Mouse (Mus musculus): ENCODE data around the gene Vamp2. TPM values are rescaled to one million over a fixed set of nuclear protein-coding genes. Genes with fewer than 3 reads are reported as not detected.

Gene Vamp2
- polyA plus RNA-seq, 1 experiment from 2014 or later, result 64.0 TPM

GRCm38 (mm10) chr11:69065394-69065925 is 22.8 kb upstream of the Vamp2 start:
- no peaks in the 10 kb centered on the region for H3K27me3 ChIP-seq (ENCODE audit: insufficient read depth, low read length)
- H3K9ac ChIP-seq, result no peak overlapping the region
- H3K27ac ChIP-seq (ENCODE audit: low read depth), result no peak overlapping the region
- WGBS, result 57% methylated on average over 3 of the region's 3 CpGs
- no peak overlapping the region for H3K4me3 ChIP-seq (ENCODE audit: low read depth, low read length)
- no peak for ATAC-seq (ENCODE audit: insufficient read depth)
- no peaks in the 10 kb centered on the region for H3K36me3 ChIP-seq (ENCODE audit: insufficient read depth)
- H3K4me1 ChIP-seq (ENCODE audit: insufficient read depth), result peaks cover 16% of the 10 kb centered on the region
- no peak for TF ChIP-seq CTCF (IDR thresholded peaks at IDR 0.05; ENCODE audit: low read depth)
- DNase-seq, result no peak
- no peaks in the 10 kb centered on the region for H3K9me3 ChIP-seq (ENCODE audit: low read depth, low read length)
- peak overlapping the region; percentile 80 for H3K4me2 ChIP-seq

GRCm38 (mm10) chr11:69066163-69066861 is 22.0 kb upstream of the Vamp2 start:
- Histone ChIP-seq H3K27ac (ENCODE audit: low read depth) (no peak overlapping the region), H3K4me2 (peak overlapping the region; percentile 80), H3K4me1 (ENCODE audit: insufficient read depth) (peaks cover 17% of the 10 kb centered on the region), H3K9me3 (ENCODE audit: low read depth, low read length) (no peaks in the 10 kb centered on the region), H3K27me3 (ENCODE audit: insufficient read depth, low read length) (no peaks in the 10 kb centered on the region), H3K9ac (peak overlapping the region; percentile 47), H3K36me3 (ENCODE audit: insufficient read depth) (no peaks in the 10 kb centered on the region), H3K4me3 (ENCODE audit: low read depth, low read length) (peak overlapping the region; percentile 38)
- no peak for ATAC-seq (ENCODE audit: insufficient read depth)
- peak; percentile 46 for DNase-seq
- WGBS, result 3% methylated on average over 29 of the region's 29 CpGs
- TF ChIP-seq CTCF (IDR thresholded peaks at IDR 0.05; ENCODE audit: low read depth), result no peak

GRCm38 (mm10) chr11:69066956-69067355 is 21.3 kb upstream of the Vamp2 start:
- no peaks in the 10 kb centered on the region for H3K27me3 ChIP-seq (ENCODE audit: insufficient read depth, low read length)
- H3K4me2 ChIP-seq, result peak overlapping the region; percentile 80
- peak overlapping the region; percentile 19; the same call in 1 of the 2 replicates for H3K27ac ChIP-seq (ENCODE audit: low read depth)
- H3K4me3 ChIP-seq (ENCODE audit: low read depth, low read length), result peak overlapping the region; percentile 38
- peak; percentile 86 for TF ChIP-seq CTCF (IDR thresholded peaks at IDR 0.05; ENCODE audit: low read depth)
- peaks cover 17% of the 10 kb centered on the region for H3K4me1 ChIP-seq (ENCODE audit: insufficient read depth)
- peak overlapping the region; percentile 47; the same call in 1 of the 2 replicates for H3K9ac ChIP-seq
- 8% methylated on average over 8 of the region's 8 CpGs for WGBS
- no peak for ATAC-seq (ENCODE audit: insufficient read depth)
- H3K36me3 ChIP-seq (ENCODE audit: insufficient read depth), result no peaks in the 10 kb centered on the region
- no peaks in the 10 kb centered on the region for H3K9me3 ChIP-seq (ENCODE audit: low read depth, low read length)
- DNase-seq, result peak; percentile 97

- H3K4me3 ChIP-seq (ENCODE audit: low read depth, low read length), result no peak overlapping the region
- H3K9me3 ChIP-seq (ENCODE audit: low read depth, low read length), result no peaks in the 10 kb centered on the region
- no peaks in the 10 kb centered on the region for H3K27me3 ChIP-seq (ENCODE audit: insufficient read depth, low read length)
- H3K4me1 ChIP-seq (ENCODE audit: insufficient read depth), result peaks cover 17% of the 10 kb centered on the region
- no peak for TF ChIP-seq CTCF (IDR thresholded peaks at IDR 0.05; ENCODE audit: low read depth)
- no peak overlapping the region for H3K9ac ChIP-seq
- 29% methylated on average over 6 of the region's 6 CpGs for WGBS
- no peaks in the 10 kb centered on the region for H3K36me3 ChIP-seq (ENCODE audit: insufficient read depth)
- DNase-seq (peak; percentile 49), ATAC-seq (ENCODE audit: insufficient read depth) (no peak)
- peak overlapping the region; percentile 19 for H3K27ac ChIP-seq (ENCODE audit: low read depth)
- peak overlapping the region; percentile 80; the same call in 1 of the 2 replicates for H3K4me2 ChIP-seq
Observed at GRCm38 (mm10) chr11:69067601-69068000, 20.7 kb upstream of the Vamp2 start.

- WGBS, result under 1% methylated on average over 13 of the region's 13 CpGs
- no peaks in the 10 kb centered on the region for H3K36me3 ChIP-seq (ENCODE audit: insufficient read depth)
- peak; percentile 46 for DNase-seq
Observed at GRCm38 (mm10) chr11:69070093-69070492, 18.2 kb upstream of the Vamp2 start.

GRCm38 (mm10) chr11:69070590-69071222 is 17.6 kb upstream of the Vamp2 start, which contains the start of gene Tmem107:
Tmem107 (plus strand) TSS chr11:69070806.
- no peaks in the 10 kb centered on the region for H3K27me3 ChIP-seq (ENCODE audit: insufficient read depth, low read length)
- DNase-seq (peak; percentile 99), ATAC-seq (ENCODE audit: insufficient read depth) (peak; percentile 90)
- TF ChIP-seq CTCF (IDR thresholded peaks at IDR 0.05; ENCODE audit: low read depth), result no peak; the same call in 1 of the 2 replicates
- peak within 1 kb of the TSS; percentile 89 for H3K4me2 ChIP-seq
- H3K9ac ChIP-seq, result peak within 1 kb of the TSS; percentile 81
- no peaks in the 10 kb centered on the region for H3K9me3 ChIP-seq (ENCODE audit: low read depth, low read length)
- no peaks in the 10 kb centered on the region for H3K36me3 ChIP-seq (ENCODE audit: insufficient read depth)
- H3K27ac ChIP-seq (ENCODE audit: low read depth), result peak within 1 kb of the TSS; percentile 95
- H3K4me1 ChIP-seq (ENCODE audit: insufficient read depth), result peaks cover 12% of the 10 kb centered on the region
- peak within 1 kb of the TSS; percentile 70 for H3K4me3 ChIP-seq (ENCODE audit: low read depth, low read length)
- under 1% methylated on average over 47 of the region's 47 CpGs for WGBS

More at GRCm38 (mm10) chr11:69070093-69070492, 18.2 kb upstream of the Vamp2 start:
- H3K4me2 ChIP-seq, result peak overlapping the region; percentile 89
- no peaks in the 10 kb centered on the region for H3K9me3 ChIP-seq (ENCODE audit: low read depth, low read length)
- ATAC-seq (ENCODE audit: insufficient read depth), result no peak
- peak overlapping the region; percentile 70 for H3K4me3 ChIP-seq (ENCODE audit: low read depth, low read length)
- H3K4me1 ChIP-seq (ENCODE audit: insufficient read depth), result peaks cover 12% of the 10 kb centered on the region
- H3K27me3 ChIP-seq (ENCODE audit: insufficient read depth, low read length), result no peaks in the 10 kb centered on the region
- TF ChIP-seq CTCF (IDR thresholded peaks at IDR 0.05; ENCODE audit: low read depth), result no peak
- peak overlapping the region; percentile 81 for H3K9ac ChIP-seq
- H3K27ac ChIP-seq (ENCODE audit: low read depth), result peak overlapping the region; percentile 95

- Histone ChIP-seq H3K27ac (ENCODE audit: low read depth) (peak overlapping the region; percentile 95), H3K9me3 (ENCODE audit: low read depth, low read length) (no peaks in the 10 kb centered on the region), H3K4me3 (ENCODE audit: low read depth, low read length) (peak overlapping the region; percentile 70), H3K4me2 (peak overlapping the region; percentile 89), H3K9ac (peak overlapping the region; percentile 81), H3K36me3 (ENCODE audit: insufficient read depth) (no peaks in the 10 kb centered on the region), H3K27me3 (ENCODE audit: insufficient read depth, low read length) (no peaks in the 10 kb centered on the region), H3K4me1 (ENCODE audit: insufficient read depth) (peaks cover 12% of the 10 kb centered on the region)
- DNase-seq, result no peak
- TF ChIP-seq CTCF (IDR thresholded peaks at IDR 0.05; ENCODE audit: low read depth), result no peak
- WGBS, result 22% methylated on average over 9 of the region's 9 CpGs
- no peak for ATAC-seq (ENCODE audit: insufficient read depth)
Observed at GRCm38 (mm10) chr11:69071262-69071661, 17.0 kb upstream of the Vamp2 start.
